Mouse (Mus musculus) layer of hippocampus, adult 8-10 months (tissue): ENCODE measurements around the gene Fkbp14. TPM values are rescaled to one million over a fixed set of nuclear protein-coding genes. Genes with fewer than 3 reads are reported as not detected.
A peak's percentile ranks its signal among the peaks of the same experiment; 100 is the strongest.

Source experiments
- DNase-seq, 2 experiments: peaks; one replicate each; pipeline ENCODE4 v3.0.0; 2022; ENCODE audit warnings: low spot score in 2 of 2
- total RNA-seq, 4 experiments: library from RNA; stranded (reverse); gene quantifications; 2 replicates each; pipeline ENCODE4 v1.2.4; 2022

Fkbp14 gene
- total RNA-seq, 4 experiments from 2014 or later: 12.3 to 18.3 (median 13.7) TPM

DNA sequence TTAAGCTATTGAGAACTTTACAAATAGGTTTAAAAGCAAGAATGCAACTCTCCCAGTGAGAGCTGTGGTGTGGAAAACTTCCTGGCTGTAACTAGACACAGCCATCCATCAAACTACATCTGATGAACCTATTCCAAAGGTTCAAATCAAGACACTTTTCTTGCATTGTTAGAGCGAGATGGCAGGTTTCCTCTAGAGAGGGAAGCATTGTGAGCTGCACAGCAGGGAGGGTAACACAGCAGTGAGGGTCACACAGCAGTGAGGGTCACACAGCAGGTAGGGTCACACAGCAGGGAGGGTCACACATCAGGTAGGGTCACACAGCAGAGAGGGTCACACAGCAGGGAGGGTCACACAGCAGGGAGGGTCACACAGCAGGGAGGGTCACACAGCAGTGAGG, 8.9 kb downstream of the Fkbp14 start:
- no peak for DNase-seq

DNA sequence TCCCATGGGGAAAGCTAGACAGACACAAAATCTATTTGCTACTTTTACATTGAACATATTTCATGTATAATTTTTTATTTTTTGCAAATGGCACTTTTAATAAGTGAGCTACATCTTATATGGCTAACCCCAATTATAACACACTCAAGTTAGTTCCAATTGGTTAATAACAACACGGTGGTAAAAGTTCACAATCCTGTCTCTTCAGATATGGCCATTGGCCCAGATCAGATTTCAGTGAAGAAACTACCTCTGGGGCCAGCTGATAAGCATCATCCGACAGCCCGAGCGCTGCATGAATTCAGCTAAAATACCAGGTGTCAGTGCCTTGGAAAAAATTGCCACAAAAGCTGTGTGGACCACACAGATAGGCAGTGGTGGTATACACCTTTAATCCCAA, 9.4 kb downstream of the Fkbp14 start:
- DNase-seq: no peak

DNA sequence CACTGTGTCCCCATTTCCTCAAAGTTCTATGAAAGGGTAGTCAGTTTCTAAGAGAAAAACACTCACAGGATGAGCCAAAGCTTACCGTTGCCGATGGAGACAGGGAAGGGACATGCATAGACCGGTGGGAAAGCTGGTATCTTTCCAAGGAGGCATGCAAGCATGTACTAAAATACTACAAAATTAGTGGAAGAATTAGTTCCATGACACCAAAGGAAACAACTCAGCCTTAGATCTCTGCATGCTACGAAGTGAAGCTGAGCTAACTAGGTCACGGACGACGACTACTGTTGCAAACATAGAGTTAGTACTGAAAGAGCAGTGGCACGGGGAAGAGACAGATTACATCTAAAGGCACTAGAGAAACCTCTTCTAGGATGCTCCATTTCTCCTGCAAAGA, 10.2 kb downstream of the Fkbp14 start:
- DNase-seq: no peak

DNA sequence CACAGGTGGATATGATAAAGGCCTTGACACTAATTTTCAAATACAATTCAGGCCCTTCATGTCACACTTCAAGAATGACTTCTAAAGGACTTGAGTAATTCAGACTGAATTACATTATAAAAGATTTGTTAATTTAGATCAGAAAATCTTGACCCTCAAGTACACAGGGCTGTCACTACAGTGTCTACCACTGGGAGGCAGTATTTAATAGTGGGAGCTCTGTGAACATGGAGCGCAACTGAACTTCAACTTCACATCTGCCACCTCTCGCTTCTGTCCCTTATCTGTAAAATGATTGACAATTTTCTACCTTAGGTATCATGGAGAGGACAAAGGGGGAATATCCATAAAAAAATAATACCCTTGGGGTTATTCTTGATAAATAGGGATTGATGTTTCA, 10.9 kb downstream of the Fkbp14 start:
- DNase-seq: no peak

DNA sequence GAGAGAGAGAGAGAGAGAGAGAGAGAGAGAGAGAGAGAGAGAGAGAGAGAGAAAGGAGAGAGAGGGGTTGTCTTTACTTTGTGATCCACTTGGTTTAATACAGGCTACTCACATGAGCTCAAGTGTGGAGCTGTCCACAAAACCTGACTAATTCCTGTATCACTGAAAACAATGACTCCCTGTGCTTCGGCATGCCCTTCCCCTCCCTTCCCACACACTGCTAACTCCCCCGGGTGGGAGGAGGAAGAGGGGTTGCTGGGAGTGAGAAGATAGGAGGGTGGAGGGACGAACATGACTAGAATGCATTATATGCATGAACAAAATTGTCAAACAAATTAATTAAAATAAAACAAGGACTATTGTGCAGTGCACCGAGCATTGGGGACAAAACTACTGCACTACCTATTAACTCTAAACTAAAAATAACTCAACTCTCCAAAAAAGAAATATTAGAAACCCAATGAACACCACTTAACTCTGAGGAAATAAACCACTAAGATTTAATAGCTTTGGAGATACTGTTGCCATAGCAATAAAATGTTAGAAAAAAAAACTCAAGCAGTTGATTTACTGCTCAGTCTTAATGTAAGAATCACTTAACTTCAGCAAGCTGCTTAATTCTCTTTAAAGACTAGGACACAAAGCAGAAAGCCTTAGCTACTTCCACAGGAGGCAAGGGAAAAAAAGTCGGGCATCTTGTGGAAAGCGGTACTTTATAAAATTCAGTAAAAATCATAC, 23.7 kb downstream of the Fkbp14 start:
- DNase-seq: no peak

DNA sequence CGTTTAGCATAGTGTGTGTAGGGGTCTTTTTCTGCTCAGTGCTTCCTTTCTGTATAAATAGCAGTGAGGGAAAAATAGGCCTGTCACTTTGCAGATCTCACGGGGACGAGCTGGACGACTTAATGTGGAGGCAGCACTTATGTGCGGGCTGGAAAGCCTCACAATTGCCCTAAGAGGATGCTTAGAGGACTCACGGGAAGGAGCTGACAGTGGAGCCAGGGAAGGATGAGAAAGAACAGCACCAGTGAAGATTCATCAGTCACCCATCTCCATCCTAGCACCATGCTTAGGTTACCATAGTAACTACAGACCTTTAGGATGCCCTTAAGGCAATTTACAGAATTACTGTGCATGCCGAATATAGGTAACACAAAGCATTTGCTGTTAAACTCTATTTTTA, 27.3 kb downstream of the Fkbp14 start:
- no peak for DNase-seq

DNA sequence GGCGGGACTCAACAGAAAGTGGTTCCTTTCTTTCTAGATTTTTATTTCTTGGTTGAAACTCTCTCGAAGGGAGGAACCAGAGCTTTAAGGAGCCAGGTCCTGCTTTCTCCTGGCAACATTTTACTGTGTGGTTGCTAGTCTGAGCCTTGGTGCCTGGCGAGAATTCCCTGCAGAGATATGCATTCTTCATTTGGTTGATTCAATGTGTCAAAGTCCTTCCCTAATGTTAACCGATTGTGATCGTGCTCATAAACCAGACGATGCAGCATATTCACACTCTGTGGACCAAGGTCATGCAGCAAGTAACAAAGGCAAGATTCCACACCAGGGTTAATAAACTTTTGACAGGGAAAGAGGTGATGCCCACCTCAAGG, 30.6 kb downstream of the Fkbp14 start:
- DNase-seq: no peak

DNA sequence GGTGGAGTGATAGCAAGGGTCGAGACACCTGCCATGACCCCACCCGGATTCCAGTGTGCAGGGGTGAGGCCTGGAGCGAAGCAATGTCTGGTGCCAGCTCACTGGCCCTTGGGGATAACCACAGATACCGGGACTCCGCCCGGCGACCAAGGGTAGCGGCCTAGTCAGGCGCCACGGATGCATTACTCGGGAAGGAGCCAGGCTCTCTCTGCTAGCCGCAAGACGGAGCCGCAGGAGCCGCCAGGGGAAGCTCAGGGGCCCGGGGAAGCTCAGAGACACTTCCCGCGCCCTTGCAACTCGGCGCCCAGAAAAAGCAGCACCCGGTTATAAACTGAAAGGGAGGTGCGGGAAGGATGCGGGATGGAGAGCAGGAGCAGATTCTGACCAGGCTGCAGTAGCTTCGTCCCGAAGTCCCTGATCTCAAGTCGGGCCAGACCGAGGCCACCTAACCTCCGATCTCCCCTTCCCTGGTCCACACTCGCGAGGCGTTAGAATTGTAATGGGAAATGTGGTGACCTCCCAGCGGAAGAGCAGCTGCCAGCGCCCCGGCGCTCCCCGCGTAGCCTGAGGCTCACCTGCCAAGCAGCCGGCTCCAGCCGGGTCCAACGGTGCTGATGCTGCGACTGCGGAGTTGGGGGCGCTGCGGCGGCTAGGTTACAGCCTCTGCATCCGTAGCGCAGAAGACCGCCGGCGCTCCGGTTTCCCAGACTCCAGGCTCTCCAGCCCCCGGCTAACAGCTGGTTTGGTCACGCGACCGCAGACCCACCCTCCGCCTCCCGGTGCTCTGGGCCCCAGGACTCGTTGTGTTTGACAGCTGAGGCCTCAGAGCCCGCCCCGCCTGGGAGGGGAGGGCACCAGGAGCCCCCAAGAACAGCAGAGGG, 31.2 kb downstream of the Fkbp14 start, which contains the start of gene Scrn1:
TSS of gene Scrn1 (minus strand) at position 825 of the 881 bp plus-strand sequence.
- DNase-seq: peak; percentile 56 to 72

DNA sequence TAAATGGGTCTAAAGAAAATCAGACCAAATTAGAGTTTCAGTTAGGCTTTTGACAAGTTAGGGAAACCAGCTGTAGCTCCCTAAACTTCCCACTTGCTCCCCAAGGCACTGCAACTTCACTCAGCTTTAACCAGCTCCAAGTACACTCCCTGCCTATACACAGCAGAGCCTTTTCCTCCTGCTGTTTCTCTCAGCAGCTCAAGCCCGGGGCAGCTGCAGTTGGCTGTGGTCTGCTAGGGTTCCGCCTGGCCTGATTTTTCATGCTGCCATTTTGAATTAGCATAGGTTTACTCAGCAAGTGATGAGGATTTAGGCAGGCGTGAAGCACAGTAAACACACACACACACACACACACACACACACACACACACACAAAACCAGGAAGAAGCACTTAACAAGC, 32.1 kb downstream of the Fkbp14 start:
- no peak for DNase-seq

DNA sequence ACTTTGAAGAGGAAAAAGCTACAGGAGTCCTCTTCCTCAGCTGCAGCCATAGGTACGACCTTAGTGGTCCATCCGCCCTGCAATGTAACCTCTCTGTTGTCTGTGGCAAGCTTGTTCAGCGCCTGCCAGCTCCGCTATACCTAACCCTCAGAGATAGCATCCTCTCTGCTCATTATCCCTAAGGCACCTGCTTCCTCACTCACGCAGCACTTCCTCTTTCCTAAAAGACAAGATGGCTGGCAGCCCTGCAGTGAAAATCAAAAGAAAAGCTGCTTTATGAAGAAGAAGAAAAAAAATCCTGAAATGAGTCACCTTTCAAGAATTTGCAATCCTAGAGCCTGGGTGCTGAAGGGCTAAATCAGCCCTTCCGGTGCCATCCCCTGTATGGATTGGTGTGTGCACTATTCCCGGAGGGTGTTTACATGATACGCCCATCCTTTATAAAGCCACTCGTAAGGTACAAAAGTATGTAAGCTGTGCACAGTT, 32.6 kb downstream of the Fkbp14 start:
- DNase-seq: no peak

DNA sequence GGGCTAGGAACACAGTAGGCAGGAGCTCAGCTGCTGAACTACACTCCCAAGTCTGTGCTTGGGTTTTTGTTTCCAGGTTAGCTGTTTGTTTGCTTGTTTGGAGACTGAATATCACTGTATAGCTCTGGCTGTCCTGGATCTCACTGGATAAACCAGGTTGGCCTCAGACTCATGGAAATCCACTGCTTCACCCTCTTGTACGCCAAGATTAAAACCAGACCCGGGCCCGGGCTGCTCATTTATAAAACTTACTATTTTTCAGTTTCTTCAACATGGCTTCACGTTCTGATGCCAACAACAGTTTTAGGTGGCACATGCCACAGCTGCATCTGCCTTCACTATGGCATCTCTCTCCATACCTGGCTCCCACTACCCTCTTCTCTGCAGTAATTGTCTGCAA, 33.5 kb downstream of the Fkbp14 start:
- DNase-seq: no peak

DNA sequence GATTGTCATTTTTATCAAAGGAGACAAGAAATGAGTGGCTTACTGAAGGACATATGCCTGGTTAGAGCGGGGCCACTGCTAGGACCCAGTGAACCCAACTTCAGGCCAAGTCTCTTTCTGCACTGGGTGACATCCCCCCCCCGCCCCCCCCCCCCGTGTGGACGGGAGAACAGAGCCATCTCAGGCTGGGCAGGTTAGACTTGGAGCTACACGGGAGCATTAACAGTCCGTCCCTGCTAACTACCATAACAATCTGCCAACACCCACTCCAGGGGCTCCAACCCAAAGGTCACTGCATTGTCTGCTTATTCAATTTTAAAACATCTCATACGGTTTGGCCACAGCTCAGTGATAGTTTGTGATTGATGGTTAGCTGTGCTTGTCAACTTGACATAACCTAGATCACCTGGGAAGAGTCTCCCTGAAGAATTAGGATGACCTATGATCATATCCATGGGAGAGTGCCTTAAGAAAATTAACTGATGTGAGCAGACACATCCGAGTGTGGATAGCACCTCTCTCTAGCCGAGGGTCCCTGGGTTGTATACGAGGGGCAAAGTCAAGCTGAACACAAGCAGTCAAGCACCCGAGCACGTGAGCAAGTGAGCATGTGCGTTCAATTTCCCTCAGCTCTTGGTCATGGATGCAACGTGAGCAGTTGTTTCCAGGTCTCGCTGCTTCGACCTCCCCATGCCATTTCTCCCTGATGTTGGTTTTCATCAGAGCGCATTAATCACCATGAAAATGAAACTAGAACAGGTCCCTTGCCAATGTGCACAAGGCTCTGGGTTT, 34.9 kb downstream of the Fkbp14 start:
- DNase-seq: no peak

DNA sequence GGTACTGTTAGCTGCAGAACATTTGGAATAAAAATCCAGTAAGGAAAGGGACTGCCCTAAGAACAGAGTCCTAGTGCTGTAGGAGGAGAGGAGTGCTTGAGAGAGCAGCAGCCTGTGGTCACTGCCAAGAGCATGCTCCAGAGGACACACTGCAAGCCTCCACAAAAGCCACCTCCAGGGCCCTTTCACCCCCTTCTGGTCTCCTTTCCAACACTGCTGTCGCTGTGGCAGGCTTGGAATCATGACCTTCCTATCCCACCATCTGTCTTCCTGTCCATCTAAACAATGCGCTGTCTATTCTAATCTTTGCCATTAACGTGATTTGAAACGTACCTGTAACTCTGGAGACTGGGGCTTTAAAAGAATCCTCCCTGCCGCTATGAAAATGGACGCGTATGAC, 38.6 kb downstream of the Fkbp14 start:
- DNase-seq: no peak

DNA sequence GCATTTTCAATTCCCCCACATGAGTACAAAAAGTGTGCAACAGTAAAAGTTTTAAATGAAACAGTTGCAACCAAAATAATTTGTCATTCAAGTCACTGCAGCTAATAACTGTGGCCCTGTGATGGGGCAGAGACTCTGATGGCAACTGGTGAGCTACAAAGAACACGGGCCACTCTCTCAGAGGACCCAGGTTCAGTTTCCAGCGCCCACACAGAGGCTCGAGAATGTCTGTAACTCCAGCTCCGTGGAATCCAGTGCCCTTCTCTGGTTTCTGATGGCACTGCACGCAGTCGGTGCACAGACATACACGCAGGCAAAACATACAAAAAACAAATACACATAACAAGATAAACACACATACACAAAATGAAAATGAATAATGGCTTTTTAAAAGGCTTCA, 39.4 kb downstream of the Fkbp14 start:
- DNase-seq: no peak

DNA sequence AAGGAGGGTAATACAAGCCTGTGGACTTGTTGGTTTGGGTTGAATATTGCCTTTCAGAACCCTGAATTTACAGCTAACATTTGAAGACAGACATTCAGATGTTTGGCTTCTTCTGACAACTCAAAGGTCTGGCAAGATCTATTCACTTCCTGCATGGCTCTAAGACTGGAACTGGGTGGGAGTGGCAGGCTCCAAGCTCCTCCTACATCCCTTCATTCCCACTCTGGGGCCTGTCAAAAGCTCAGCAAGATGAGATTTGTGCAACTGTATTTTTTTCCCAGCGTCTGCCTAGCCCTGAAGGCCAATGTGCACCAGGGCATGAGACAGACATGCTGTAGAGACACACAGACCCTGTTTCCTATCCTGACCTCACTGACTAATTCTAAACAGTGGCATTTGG, 41.3 kb downstream of the Fkbp14 start:
- no peak for DNase-seq

DNA sequence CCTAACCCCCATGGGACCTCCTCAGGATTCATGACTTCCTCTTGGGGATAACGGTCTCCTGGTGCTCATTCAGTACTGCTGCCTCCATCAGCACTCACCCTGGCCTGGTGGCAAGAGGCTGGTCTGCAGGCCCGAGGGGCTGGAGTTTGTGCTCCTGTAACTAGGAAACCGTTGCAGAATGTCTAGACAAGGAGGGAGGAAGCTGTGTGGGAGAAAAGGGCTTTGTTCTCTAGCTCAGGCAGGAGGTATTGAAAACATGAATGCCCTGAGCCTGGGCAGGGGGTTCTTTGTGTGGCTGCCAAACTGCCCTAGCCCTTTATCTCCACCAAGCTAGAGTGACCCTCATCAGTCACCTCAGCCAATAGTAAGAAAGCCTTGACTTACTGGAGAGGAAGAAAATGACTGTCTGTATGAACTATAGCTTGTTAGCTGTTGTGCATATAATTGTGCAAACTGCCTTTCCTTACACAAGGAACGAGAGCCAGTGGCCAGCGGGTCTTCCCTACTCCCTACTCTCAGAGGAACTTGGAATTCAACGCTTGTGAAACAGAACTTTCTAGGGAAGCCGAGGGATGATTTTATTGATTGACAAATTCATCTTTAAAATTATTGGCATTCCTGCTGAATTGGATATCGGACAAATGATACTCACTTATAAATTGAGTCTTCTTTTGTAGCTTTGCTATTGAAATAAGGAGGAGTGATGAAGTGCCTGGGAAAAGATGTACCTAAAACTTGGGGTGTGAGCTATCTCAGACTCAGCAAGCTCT, 42.6 kb downstream of the Fkbp14 start:
- peak in 1 of 2 experiments; percentile 44 for DNase-seq

DNA sequence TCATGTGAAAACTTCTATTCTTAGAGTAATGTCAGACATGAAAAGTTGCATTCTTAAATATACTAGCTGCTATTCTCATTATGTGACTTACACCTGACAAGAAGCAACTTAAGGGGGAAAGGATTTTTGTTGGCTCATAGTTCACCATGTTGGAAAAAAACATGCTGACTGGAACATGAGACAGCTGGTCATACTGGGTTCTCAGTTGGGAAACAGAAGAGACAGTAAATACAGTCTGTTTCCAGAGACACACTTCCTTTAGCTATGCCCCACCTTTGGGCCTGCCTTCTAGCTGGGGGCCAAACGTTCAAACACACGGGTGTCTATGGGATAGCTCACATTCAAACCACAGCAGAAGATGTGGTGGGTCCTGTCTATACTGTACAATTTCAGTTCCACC, 43.5 kb downstream of the Fkbp14 start:
- DNase-seq: no peak

DNA sequence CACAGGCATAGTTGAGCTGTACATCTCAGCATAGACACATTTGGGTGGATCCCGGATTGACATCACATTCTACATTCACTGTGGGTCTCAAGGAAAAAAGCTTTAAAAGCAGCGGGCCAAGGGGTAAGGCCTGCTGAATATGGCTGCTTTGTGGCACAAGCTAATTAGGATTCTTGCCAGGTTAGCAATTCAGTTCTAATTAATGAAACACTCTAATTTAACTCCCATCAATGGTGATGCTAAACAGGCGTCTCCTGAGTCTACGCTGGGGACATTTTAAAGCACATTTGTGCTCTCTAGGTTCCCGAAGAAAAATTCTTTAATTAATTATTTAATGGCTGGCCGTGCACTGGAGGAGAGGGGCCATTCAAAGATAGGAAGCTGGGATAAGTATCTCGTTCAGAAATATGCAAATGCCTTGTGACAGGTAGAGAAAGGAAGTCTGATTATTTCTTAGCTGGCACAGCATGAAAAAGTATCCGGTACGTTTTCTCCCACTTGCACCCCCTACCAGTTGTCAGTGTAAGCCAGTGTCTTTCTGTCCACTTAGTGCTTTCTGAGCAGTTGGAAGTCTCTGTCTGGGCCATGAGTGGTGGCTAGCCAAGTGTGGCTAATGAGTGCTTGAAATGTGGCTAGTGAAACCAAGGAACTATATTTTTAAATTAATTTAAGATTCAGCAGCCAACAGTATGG, 44.2 kb downstream of the Fkbp14 start:
- DNase-seq: no peak

DNA sequence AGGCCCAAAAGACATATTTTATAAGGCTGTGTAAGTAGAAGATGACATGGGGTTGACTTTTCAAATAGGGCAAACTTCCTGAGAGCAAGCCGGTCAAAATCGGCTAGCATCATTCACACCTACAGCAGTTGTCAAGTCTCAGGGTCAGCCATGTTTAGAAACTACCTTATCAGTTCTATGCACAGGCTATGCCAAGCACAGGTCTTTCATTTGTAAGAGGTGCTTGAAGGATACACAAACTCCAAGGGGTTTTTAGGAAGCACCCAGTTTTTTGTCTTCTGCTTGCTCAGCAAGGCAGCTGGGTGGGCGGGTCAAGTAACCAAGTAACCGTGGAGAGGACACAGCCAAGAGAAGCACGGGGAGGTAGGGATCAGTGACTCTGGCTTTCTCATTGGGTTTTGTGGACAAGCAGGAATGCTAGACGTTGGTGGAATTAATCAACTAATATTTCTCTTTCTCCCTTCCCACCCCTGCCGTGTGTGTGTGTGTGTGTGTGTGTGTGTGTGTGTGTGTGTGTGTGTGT, 46.2 kb downstream of the Fkbp14 start:
- no peak for DNase-seq

DNA sequence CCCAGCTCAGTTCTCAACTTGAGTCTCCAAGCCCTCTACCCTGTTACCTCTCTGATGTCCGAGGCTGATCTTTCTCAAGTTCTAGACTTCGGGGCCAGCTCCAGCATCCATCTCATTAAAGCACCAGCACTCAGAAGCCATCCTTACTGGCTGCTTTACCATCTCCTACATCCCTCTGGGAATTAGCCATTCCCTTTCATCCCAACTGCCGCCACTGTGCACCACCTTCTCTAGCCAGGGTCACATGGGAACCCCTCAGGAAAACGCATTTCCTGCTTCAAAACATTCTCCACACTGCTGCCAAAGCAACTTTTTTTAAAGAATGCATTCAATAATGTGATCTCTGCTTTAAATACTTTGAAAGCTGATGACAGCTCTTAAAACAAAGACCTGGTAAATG, 47.8 kb downstream of the Fkbp14 start:
- no peak for DNase-seq
